Mouse (Mus musculus): Measurements from ENCODE around the gene Vmn2r66. TPM values are rescaled to one million over a fixed set of nuclear protein-coding genes. Genes with fewer than 3 reads are reported as not detected.

Gene Vmn2r66
- polyA plus RNA-seq (2014; fragmentation: Nextera tagmentation; extraction: Ambion mirVana): not detected in 2 replicates

DNA sequence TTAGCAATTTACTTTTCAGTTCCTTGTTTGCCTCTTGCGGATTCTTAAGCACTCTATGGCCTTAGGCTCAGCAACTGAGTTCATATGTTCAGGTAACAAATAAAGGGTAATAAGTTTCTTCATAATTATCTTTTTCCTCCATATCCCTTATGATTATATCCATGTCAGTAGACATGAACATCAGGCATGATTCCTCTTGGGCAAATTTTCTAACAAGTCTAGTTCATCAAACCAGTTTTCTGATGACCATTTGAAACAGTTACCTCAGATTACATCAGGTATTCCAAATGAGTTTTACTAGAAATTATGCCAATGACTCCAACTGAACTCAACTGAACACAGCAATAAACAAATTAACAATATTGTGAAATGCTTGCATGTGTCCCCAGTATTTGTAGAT is at the start of gene Vmn2r66:
Vmn2r66 (minus strand) TSS at position 101 of the 400 bp plus-strand sequence.
- no peaks in the 10 kb centered on the region for H3K9me3 ChIP-seq (ENCODE audit: control insufficient read depth, low read length)

DNA sequence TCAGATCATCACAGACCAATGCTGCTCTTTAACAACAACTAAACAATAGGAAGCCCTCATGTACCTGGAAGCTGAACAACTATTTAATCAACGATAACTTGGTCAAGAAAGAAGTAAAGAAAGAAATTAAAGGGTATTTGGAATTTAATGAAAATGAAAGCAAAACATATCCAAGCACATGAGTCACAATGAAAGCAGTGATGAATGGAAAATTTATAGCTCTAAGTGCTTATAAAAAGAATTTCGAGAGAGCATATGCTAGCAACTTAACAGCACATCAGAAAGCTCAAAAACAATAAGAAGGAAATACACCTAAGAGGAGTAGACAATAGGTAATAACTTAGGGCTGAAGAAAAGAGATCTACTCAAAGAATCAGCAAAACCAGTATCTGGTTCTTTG is 15.4 kb downstream of the Vmn2r66 start:
- Histone ChIP-seq H3K36me3 (ENCODE audit: control insufficient read depth, insufficient read depth, low read length) (no peaks in the 10 kb centered on the region), H3K9me3 (ENCODE audit: control insufficient read depth, low read length) (peaks cover 1% of the 10 kb centered on the region; the same call in 1 of the 2 replicates), H3K27me3 (ENCODE audit: control insufficient read depth, insufficient read depth, low read length) (no peaks in the 10 kb centered on the region), H3K9ac (ENCODE audit: low read length) (no peak overlapping the region), H3K4me3 (ENCODE audit: control insufficient read depth in 1 of 2, insufficient read depth in 1 of 2, low read depth in 1 of 2, low read length in 2 of 2) (no peak overlapping the region), H3K27ac (replicated peaks in 1 of 2; ENCODE audit: control insufficient read depth in 1 of 2, insufficient read depth in 1 of 2, low read depth in 2 of 2, low read length in 2 of 2) (no peak overlapping the region), H3K4me2 (ENCODE audit: low read length) (no peak overlapping the region), H3K4me1 (ENCODE audit: control insufficient read depth in 2 of 2, insufficient read depth in 2 of 2, low read length in 2 of 2) (no peaks in the 10 kb centered on the region)
- ATAC-seq (ENCODE audit: insufficient number of reproducible peaks, insufficient read depth, low FRiP score, low read depth): no peak
- WGBS: 52% methylated on average over 2 of the region's 2 CpGs

More for the DNA sequence above, at the start of gene Vmn2r66:
- H3K36me3 ChIP-seq (ENCODE audit: control insufficient read depth, insufficient read depth, low read length): no peaks in the 10 kb centered on the region
- H3K4me2 ChIP-seq (ENCODE audit: low read length): no peak within 1 kb of the TSS
- H3K9ac ChIP-seq (ENCODE audit: low read length): no peak within 1 kb of the TSS
- no peak for ATAC-seq (ENCODE audit: insufficient number of reproducible peaks, insufficient read depth, low FRiP score, low read depth)
- H3K4me1 ChIP-seq (ENCODE audit: control insufficient read depth in 2 of 2, insufficient read depth in 2 of 2, low read length in 2 of 2): no peaks in the 10 kb centered on the region
- no peaks in the 10 kb centered on the region for H3K27me3 ChIP-seq (ENCODE audit: control insufficient read depth, insufficient read depth, low read length)
- no peak within 1 kb of the TSS for H3K27ac ChIP-seq (replicated peaks in 1 of 2; ENCODE audit: control insufficient read depth in 1 of 2, insufficient read depth in 1 of 2, low read depth in 2 of 2, low read length in 2 of 2)
- no peak within 1 kb of the TSS for H3K4me3 ChIP-seq (ENCODE audit: control insufficient read depth in 1 of 2, insufficient read depth in 1 of 2, low read depth in 1 of 2, low read length in 2 of 2)
- 62% methylated on average over 1 of the region's 1 CpGs for WGBS

DNA sequence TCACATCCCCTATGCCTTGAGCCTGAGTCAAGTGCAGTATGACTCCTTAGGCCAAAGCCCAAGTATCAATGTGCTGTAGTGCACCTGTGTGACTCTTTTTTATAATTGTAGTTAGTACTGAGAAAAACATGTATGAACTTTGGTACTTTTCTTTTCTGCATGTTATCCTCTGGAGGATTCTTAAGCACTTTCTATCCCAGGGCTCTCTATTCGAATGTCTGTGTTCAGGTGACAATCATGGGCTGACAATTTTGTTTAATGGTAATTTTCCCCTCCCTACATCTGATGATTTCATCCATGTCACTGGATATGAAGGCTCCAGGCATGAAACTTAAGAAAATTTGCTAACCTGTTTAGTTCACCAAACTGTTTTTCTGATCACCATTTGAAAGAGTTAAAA is 48.1 kb downstream of the Vmn2r66 start, which contains the start of gene Vmn2r65:
Vmn2r65 (minus strand) TSS at position 101 of the 400 bp plus-strand sequence.
- no peaks in the 10 kb centered on the region for H3K36me3 ChIP-seq (ENCODE audit: control insufficient read depth, insufficient read depth, low read length)
- H3K4me1 ChIP-seq (ENCODE audit: control insufficient read depth in 2 of 2, insufficient read depth in 2 of 2, low read length in 2 of 2): no peaks in the 10 kb centered on the region
- peaks cover 3% of the 10 kb centered on the region; the same call in 1 of the 2 replicates for H3K9me3 ChIP-seq (ENCODE audit: control insufficient read depth, low read length)
- no peak for ATAC-seq (ENCODE audit: insufficient number of reproducible peaks, insufficient read depth, low FRiP score, low read depth)
- no peaks in the 10 kb centered on the region for H3K27me3 ChIP-seq (ENCODE audit: control insufficient read depth, insufficient read depth, low read length)
- no peak within 1 kb of the TSS for H3K9ac ChIP-seq (ENCODE audit: low read length)
- H3K27ac ChIP-seq (replicated peaks in 1 of 2; ENCODE audit: control insufficient read depth in 1 of 2, insufficient read depth in 1 of 2, low read depth in 2 of 2, low read length in 2 of 2): no peak within 1 kb of the TSS
- WGBS: 37% methylated on average over 1 of the region's 1 CpGs
- no peak within 1 kb of the TSS for H3K4me2 ChIP-seq (ENCODE audit: low read length)
- no peak within 1 kb of the TSS for H3K4me3 ChIP-seq (ENCODE audit: control insufficient read depth in 1 of 2, insufficient read depth in 1 of 2, low read depth in 1 of 2, low read length in 2 of 2)

Other genes starting within 250 kb of the Vmn2r66 start
- gene Olfr291, start 158.7 kb downstream of the Vmn2r66 start, polyA plus RNA-seq (2014; fragmentation: Nextera tagmentation; extraction: Ambion mirVana): not detected in 2 replicates
- not detected in 2 replicates for gene Vmn2r65, start 48.2 kb downstream of the Vmn2r66 start, polyA plus RNA-seq (2014; fragmentation: Nextera tagmentation; extraction: Ambion mirVana)
- gene Vmn2r67, start 143.7 kb upstream of the Vmn2r66 start, polyA plus RNA-seq (2014; fragmentation: Nextera tagmentation; extraction: Ambion mirVana): not detected in 2 replicates
- gene Vmn2r68, start 225.5 kb upstream of the Vmn2r66 start, polyA plus RNA-seq (2014; fragmentation: Nextera tagmentation; extraction: Ambion mirVana): not detected in 2 replicates